In genomic region chr13:68928469-68928868, GRCm38 (mm10) we compare ENCODE assay signal across 17 mouse cellular contexts.
DNase-seq lines count a peak whose midpoint lies in the region; ATAC-seq and TF ChIP-seq lines count a peak whose summit lies in the region.
"Had no signal": no experiment of that assay in that cellular context is flagged by ENCODE, and none has a peak within 500 bp of the region (broad histone marks: within the 10 kb centered on the region; RNA-seq: fewer than 3 reads in every experiment).

No protein-coding gene starts in this region.

- WGBS in liver, embryonic 12.5 days (ENCODE audit: insufficient replicate concordance) = 22% methylated on average over 6 of the region's 6 CpGs
- WGBS in limb, embryonic 11.5 days = 73% methylated on average over 6 of the region's 6 CpGs
- WGBS in hindbrain, embryonic 10.5 days = 83% methylated on average over 6 of the region's 6 CpGs
- 54% methylated on average over 6 of the region's 6 CpGs for WGBS in lung, postnatal 0 days

- TF ChIP-seq CTCF in lung, postnatal 0 days (IDR thresholded peaks at IDR 0.05) = no peak

- H3K27ac ChIP-seq in liver, embryonic 12.5 days = no peak overlapping the region
- no peak overlapping the region for H3K27ac ChIP-seq in limb, embryonic 11.5 days (replicated peaks; ENCODE audit: low read depth, low read length)
- H3K27ac ChIP-seq in hindbrain, embryonic 10.5 days = no peak overlapping the region
- no peak overlapping the region for H3K27ac ChIP-seq in lung, postnatal 0 days (ENCODE audit: low read length)
- H3K27ac ChIP-seq: embryonic facial prominence, embryonic 10.5 days; kidney, embryonic 15.5 days; layer of hippocampus, adult 2 months; left cerebral cortex, adult 2 months; limb, embryonic 15.5 days; midbrain, embryonic 13.5 days; neural tube, embryonic 12.5 days had no signal

- no peaks in the 10 kb centered on the region for H3K4me1 ChIP-seq in liver, embryonic 12.5 days
- no peaks in the 10 kb centered on the region for H3K4me1 ChIP-seq in limb, embryonic 11.5 days (ENCODE audit: control insufficient read depth, insufficient read depth, low read length)
- no peaks in the 10 kb centered on the region for H3K4me1 ChIP-seq in hindbrain, embryonic 10.5 days (replicated peaks)
- H3K4me1 ChIP-seq in lung, postnatal 0 days (ENCODE audit: insufficient read depth, low read depth, low read length) = no peaks in the 10 kb centered on the region
- H3K4me1 ChIP-seq: embryonic facial prominence, embryonic 10.5 days; kidney, embryonic 15.5 days; midbrain, embryonic 13.5 days; neural tube, embryonic 12.5 days had no signal

- no peak overlapping the region for H3K9ac ChIP-seq in liver, embryonic 12.5 days
- no peak overlapping the region for H3K9ac ChIP-seq in limb, embryonic 11.5 days (ENCODE audit: low read length)
- no peak overlapping the region for H3K9ac ChIP-seq in lung, postnatal 0 days (replicated peaks; ENCODE audit: low read depth)
- H3K9ac ChIP-seq: kidney, embryonic 15.5 days; limb, embryonic 15.5 days; midbrain, embryonic 13.5 days; neural tube, embryonic 12.5 days had no signal

- no peak overlapping the region for H3K4me3 ChIP-seq in liver, embryonic 12.5 days
- H3K4me3 ChIP-seq in limb, embryonic 11.5 days (ENCODE audit: low read depth, low read length) = no peak overlapping the region
- no peak overlapping the region for H3K4me3 ChIP-seq in hindbrain, embryonic 10.5 days
- no peak overlapping the region for H3K4me3 ChIP-seq in lung, postnatal 0 days (ENCODE audit: low read depth, low read length)
- H3K4me3 ChIP-seq: embryonic facial prominence, embryonic 10.5 days; kidney, embryonic 15.5 days; layer of hippocampus, adult 2 months; left cerebral cortex, adult 2 months; limb, embryonic 15.5 days; midbrain, embryonic 13.5 days; neural tube, embryonic 12.5 days had no signal

- H3K27me3 ChIP-seq in liver, embryonic 12.5 days (replicated peaks) = no peaks in the 10 kb centered on the region
- H3K27me3 ChIP-seq in limb, embryonic 11.5 days (ENCODE audit: control insufficient read depth, insufficient read depth, low read length) = no peaks in the 10 kb centered on the region
- H3K27me3 ChIP-seq in hindbrain, embryonic 10.5 days (ENCODE audit: insufficient read depth, poor library complexity, severe bottlenecking) = no peaks in the 10 kb centered on the region
- no peaks in the 10 kb centered on the region for H3K27me3 ChIP-seq in lung, postnatal 0 days (replicated peaks; ENCODE audit: insufficient read depth, low read length)
- H3K27me3 ChIP-seq: kidney, embryonic 15.5 days; limb, embryonic 15.5 days; midbrain, embryonic 13.5 days; neural tube, embryonic 12.5 days had no signal

- no peak overlapping the region for H3K4me2 ChIP-seq in liver, embryonic 12.5 days
- no peak overlapping the region for H3K4me2 ChIP-seq in limb, embryonic 11.5 days (ENCODE audit: low read depth, severe bottlenecking)
- no peak overlapping the region for H3K4me2 ChIP-seq in lung, postnatal 0 days (replicated peaks; ENCODE audit: low read depth, low read length)
- H3K4me2 ChIP-seq: kidney, embryonic 15.5 days; limb, embryonic 15.5 days; midbrain, embryonic 13.5 days; neural tube, embryonic 12.5 days had no signal

- no peaks in the 10 kb centered on the region; the same call in 1 of the 2 replicates for H3K9me3 ChIP-seq in liver, embryonic 12.5 days (replicated peaks)
- no peaks in the 10 kb centered on the region for H3K9me3 ChIP-seq in limb, embryonic 11.5 days (ENCODE audit: control insufficient read depth, low read length)
- peaks cover 4% of the 10 kb centered on the region; the same call in 1 of the 2 replicates for H3K9me3 ChIP-seq in hindbrain, embryonic 10.5 days
- no peaks in the 10 kb centered on the region for H3K9me3 ChIP-seq in lung, postnatal 0 days (ENCODE audit: low read length)
- H3K9me3 ChIP-seq: embryonic facial prominence, embryonic 10.5 days; kidney, embryonic 15.5 days; limb, embryonic 15.5 days; midbrain, embryonic 13.5 days; neural tube, embryonic 12.5 days had no signal

- no peak for TF ChIP-seq EP300 in lung, postnatal 0 days (IDR thresholded peaks at IDR 0.05)

- H3K36me3 ChIP-seq in liver, embryonic 12.5 days = no peaks in the 10 kb centered on the region
- no peaks in the 10 kb centered on the region for H3K36me3 ChIP-seq in limb, embryonic 11.5 days (ENCODE audit: control insufficient read depth, insufficient read depth, low read length)
- H3K36me3 ChIP-seq in hindbrain, embryonic 10.5 days = no peaks in the 10 kb centered on the region
- no peaks in the 10 kb centered on the region for H3K36me3 ChIP-seq in lung, postnatal 0 days (ENCODE audit: insufficient read depth, low read length)
- H3K36me3 ChIP-seq: embryonic facial prominence, embryonic 10.5 days; kidney, embryonic 15.5 days; limb, embryonic 15.5 days; midbrain, embryonic 13.5 days; neural tube, embryonic 12.5 days had no signal

- ATAC-seq in liver, embryonic 12.5 days = no peak
- ATAC-seq in limb, embryonic 11.5 days (ENCODE audit: insufficient number of reproducible peaks, low FRiP score, low TSS enrichment, low read depth) = no peak
- no peak for ATAC-seq in lung, postnatal 0 days
- ATAC-seq: midbrain, embryonic 13.5 days had no signal

- DNase-seq in liver = peak; percentile 5
- peak; percentile 21 for DNase-seq in limb, embryonic 11.5 days (ENCODE audit: low spot score)
- peak; percentile 4 to 5 for DNase-seq in thymus, adult 18-20 months
- no peak for DNase-seq in hindbrain, embryonic 10.5 days (ENCODE audit: low spot score)
- DNase-seq in lung, postnatal 0 days (ENCODE audit: low spot score) = no peak
- no peak for DNase-seq in cerebellum, adult 9-11 months
- no peak for DNase-seq in ovary, postnatal 14 days (ENCODE audit: low spot score)
- DNase-seq: cerebellum, adult 18-20 months; lung, postnatal 14 days had no signal

Comparison
In these comparisons a context has a peak if more than half of its experiments do, and no peak if none do; other contexts are left out.
1. DNase-seq: peak in liver (single experiment), limb, embryonic 11.5 days (single experiment) and thymus, adult 18-20 months (2 of 2); none in hindbrain, embryonic 10.5 days (single experiment), lung, postnatal 0 days (single experiment), cerebellum, adult 9-11 months (single experiment) and ovary, postnatal 14 days (single experiment).